Mouse (Mus musculus): ENCODE results near the gene Zdhhc11. TPM values are rescaled to one million over a fixed set of nuclear protein-coding genes. Genes with fewer than 3 reads are reported as not detected.
"Not testable (repeated sequence)": the region's sequence is repeated elsewhere in the genome, so short reads cannot be mapped to it uniquely, and the experiment has no call there.

Gene Zdhhc11
- polyA plus RNA-seq, 1 experiment from 2014 or later, result not detected

GRCm38 (mm10) chr13:73996456-73996855 lies 32.8 kb downstream of the Zdhhc11 start:
- Histone ChIP-seq H3K4me3 (ENCODE audit: low read depth, low read length) (no peak overlapping the region), H3K36me3 (ENCODE audit: control insufficient read depth, insufficient read depth, low read length) (no peaks in the 10 kb centered on the region), H3K27ac (ENCODE audit: low read depth, low read length) (no peak overlapping the region), H3K27me3 (ENCODE audit: control insufficient read depth, insufficient read depth, low read length) (no peaks in the 10 kb centered on the region), H3K9ac (replicated peaks; ENCODE audit: low read depth, low read length) (no peak overlapping the region), H3K4me1 (ENCODE audit: control insufficient read depth, insufficient read depth, low read length) (no peaks in the 10 kb centered on the region), H3K9me3 (ENCODE audit: control insufficient read depth, low read length) (no peaks in the 10 kb centered on the region), H3K4me2 (ENCODE audit: low read depth, low read length) (no peak overlapping the region)
- ATAC-seq (ENCODE audit: low read depth), result no peak
- 77% methylated on average over 4 of the region's 4 CpGs for WGBS

- no peaks in the 10 kb centered on the region for H3K36me3 ChIP-seq (ENCODE audit: control insufficient read depth, insufficient read depth, low read length)
- no peak for ATAC-seq (ENCODE audit: low read depth)
- no peaks in the 10 kb centered on the region for H3K27me3 ChIP-seq (ENCODE audit: control insufficient read depth, insufficient read depth, low read length)
- H3K4me3 ChIP-seq (ENCODE audit: low read depth, low read length), result no peak overlapping the region
- H3K4me1 ChIP-seq (ENCODE audit: control insufficient read depth, insufficient read depth, low read length), result no peaks in the 10 kb centered on the region
- H3K27ac ChIP-seq (ENCODE audit: low read depth, low read length), result no peak overlapping the region
- no peak overlapping the region for H3K4me2 ChIP-seq (ENCODE audit: low read depth, low read length)
- no peak overlapping the region for H3K9ac ChIP-seq (replicated peaks; ENCODE audit: low read depth, low read length)
- no peaks in the 10 kb centered on the region for H3K9me3 ChIP-seq (ENCODE audit: control insufficient read depth, low read length)
These were observed 36.9 kb downstream of the Zdhhc11 start for GRCm38 (mm10) chr13:74000519-74000918.

GRCm38 (mm10) chr13:74000961-74001360 lies 37.3 kb downstream of the Zdhhc11 start:
- Histone ChIP-seq H3K27ac (ENCODE audit: low read depth, low read length) (no peak overlapping the region), H3K4me3 (ENCODE audit: low read depth, low read length) (no peak overlapping the region), H3K4me2 (ENCODE audit: low read depth, low read length) (no peak overlapping the region), H3K9ac (replicated peaks; ENCODE audit: low read depth, low read length) (no peak overlapping the region), H3K27me3 (ENCODE audit: control insufficient read depth, insufficient read depth, low read length) (no peaks in the 10 kb centered on the region), H3K9me3 (ENCODE audit: control insufficient read depth, low read length) (no peaks in the 10 kb centered on the region), H3K36me3 (ENCODE audit: control insufficient read depth, insufficient read depth, low read length) (no peaks in the 10 kb centered on the region), H3K4me1 (ENCODE audit: control insufficient read depth, insufficient read depth, low read length) (no peaks in the 10 kb centered on the region)
- WGBS, result 86% methylated on average over 6 of the region's 6 CpGs
- no peak for ATAC-seq (ENCODE audit: low read depth)

GRCm38 (mm10) chr13:74001492-74001891 lies 37.8 kb downstream of the Zdhhc11 start:
- H3K9me3 ChIP-seq (ENCODE audit: control insufficient read depth, low read length), result no peaks in the 10 kb centered on the region
- H3K4me1 ChIP-seq (ENCODE audit: control insufficient read depth, insufficient read depth, low read length), result no peaks in the 10 kb centered on the region
- no peak overlapping the region for H3K4me2 ChIP-seq (ENCODE audit: low read depth, low read length)
- no peak overlapping the region for H3K4me3 ChIP-seq (ENCODE audit: low read depth, low read length)
- H3K27ac ChIP-seq (ENCODE audit: low read depth, low read length), result no peak overlapping the region
- no peak overlapping the region for H3K9ac ChIP-seq (replicated peaks; ENCODE audit: low read depth, low read length)
- WGBS, result 78% methylated on average over 4 of the region's 4 CpGs
- H3K27me3 ChIP-seq (ENCODE audit: control insufficient read depth, insufficient read depth, low read length), result no peaks in the 10 kb centered on the region
- no peaks in the 10 kb centered on the region for H3K36me3 ChIP-seq (ENCODE audit: control insufficient read depth, insufficient read depth, low read length)
- no peak for ATAC-seq (ENCODE audit: low read depth)

GRCm38 (mm10) chr13:74006881-74007280 lies 43.2 kb downstream of the Zdhhc11 start:
- H3K9ac ChIP-seq (replicated peaks; ENCODE audit: low read depth, low read length); H3K4me1 ChIP-seq (ENCODE audit: control insufficient read depth, insufficient read depth, low read length); H3K4me3 ChIP-seq (ENCODE audit: low read depth, low read length); H3K27ac ChIP-seq (ENCODE audit: low read depth, low read length); ATAC-seq (ENCODE audit: low read depth); H3K27me3 ChIP-seq (ENCODE audit: control insufficient read depth, insufficient read depth, low read length); H3K36me3 ChIP-seq (ENCODE audit: control insufficient read depth, insufficient read depth, low read length); H3K9me3 ChIP-seq (ENCODE audit: control insufficient read depth, low read length); H3K4me2 ChIP-seq (ENCODE audit: low read depth, low read length): not testable (repeated sequence)
- 94% methylated on average over 4 of the region's 4 CpGs for WGBS

GRCm38 (mm10) chr13:74008216-74008615 lies 44.6 kb downstream of the Zdhhc11 start:
- not testable (repeated sequence) for H3K36me3 ChIP-seq (ENCODE audit: control insufficient read depth, insufficient read depth, low read length); H3K4me1 ChIP-seq (ENCODE audit: control insufficient read depth, insufficient read depth, low read length); H3K27me3 ChIP-seq (ENCODE audit: control insufficient read depth, insufficient read depth, low read length); H3K4me3 ChIP-seq (ENCODE audit: low read depth, low read length); ATAC-seq (ENCODE audit: low read depth); H3K9ac ChIP-seq (replicated peaks; ENCODE audit: low read depth, low read length); H3K9me3 ChIP-seq (ENCODE audit: control insufficient read depth, low read length); H3K27ac ChIP-seq (ENCODE audit: low read depth, low read length); H3K4me2 ChIP-seq (ENCODE audit: low read depth, low read length)
- 83% methylated on average over 2 of the region's 2 CpGs for WGBS

- Histone ChIP-seq H3K4me2 (ENCODE audit: low read depth, low read length) (peak within 1 kb of the TSS; percentile 95), H3K36me3 (ENCODE audit: control insufficient read depth, insufficient read depth, low read length) (no peaks in the 10 kb centered on the region), H3K27ac (ENCODE audit: low read depth, low read length) (peak within 1 kb of the TSS; percentile 58), H3K9ac (replicated peaks; ENCODE audit: low read depth, low read length) (peak within 1 kb of the TSS; percentile 51), H3K27me3 (ENCODE audit: control insufficient read depth, insufficient read depth, low read length) (no peaks in the 10 kb centered on the region), H3K4me3 (ENCODE audit: low read depth, low read length) (peak within 1 kb of the TSS; percentile 63), H3K9me3 (ENCODE audit: control insufficient read depth, low read length) (no peaks in the 10 kb centered on the region), H3K4me1 (ENCODE audit: control insufficient read depth, insufficient read depth, low read length) (0 out of 2 replicates have a peak, but pooled peaks cover 5% of the 10 kb centered on the region)
- peak; percentile 92 for ATAC-seq (ENCODE audit: low read depth)
- under 1% methylated on average over 56 of the region's 56 CpGs for WGBS
These were observed 45.5 kb downstream of the Zdhhc11 start, which contains the start of gene Tppp for GRCm38 (mm10) chr13:74008948-74009718. Gene Tppp (plus strand): TSS chr13:74009407.

- no peaks in the 10 kb centered on the region for H3K36me3 ChIP-seq (ENCODE audit: control insufficient read depth, insufficient read depth, low read length)
- WGBS, result under 1% methylated on average over 55 of the region's 55 CpGs
- H3K4me2 ChIP-seq (ENCODE audit: low read depth, low read length), result peak overlapping the region; percentile 95
- no peaks in the 10 kb centered on the region for H3K27me3 ChIP-seq (ENCODE audit: control insufficient read depth, insufficient read depth, low read length)
- peak overlapping the region; percentile 51 for H3K9ac ChIP-seq (replicated peaks; ENCODE audit: low read depth, low read length)
- ATAC-seq (ENCODE audit: low read depth), result peak; percentile 74
- 0 out of 2 replicates have a peak, but pooled peaks cover 5% of the 10 kb centered on the region for H3K4me1 ChIP-seq (ENCODE audit: control insufficient read depth, insufficient read depth, low read length)
- peak overlapping the region; percentile 63 for H3K4me3 ChIP-seq (ENCODE audit: low read depth, low read length)
- H3K9me3 ChIP-seq (ENCODE audit: control insufficient read depth, low read length), result no peaks in the 10 kb centered on the region
- peak overlapping the region; percentile 58 for H3K27ac ChIP-seq (ENCODE audit: low read depth, low read length)
These were observed 46.4 kb downstream of the Zdhhc11 start for GRCm38 (mm10) chr13:74009791-74010614.

- peak; percentile 32 for ATAC-seq (ENCODE audit: low read depth)
- Histone ChIP-seq H3K4me1 (ENCODE audit: control insufficient read depth, insufficient read depth, low read length) (0 out of 2 replicates have a peak, but pooled peaks cover 5% of the 10 kb centered on the region), H3K4me2 (ENCODE audit: low read depth, low read length) (peak overlapping the region; percentile 95), H3K9ac (replicated peaks; ENCODE audit: low read depth, low read length) (peak overlapping the region; percentile 51), H3K4me3 (ENCODE audit: low read depth, low read length) (peak overlapping the region; percentile 63), H3K36me3 (ENCODE audit: control insufficient read depth, insufficient read depth, low read length) (no peaks in the 10 kb centered on the region), H3K9me3 (ENCODE audit: control insufficient read depth, low read length) (no peaks in the 10 kb centered on the region), H3K27ac (ENCODE audit: low read depth, low read length) (peak overlapping the region; percentile 58), H3K27me3 (ENCODE audit: control insufficient read depth, insufficient read depth, low read length) (no peaks in the 10 kb centered on the region)
- WGBS, result 12% methylated on average over 3 of the region's 3 CpGs
These were observed 47.0 kb downstream of the Zdhhc11 start for GRCm38 (mm10) chr13:74010678-74011077.
